Comparison of ENCODE assay signal across 9 mouse cellular contexts in genomic region chr2:60698155-60698554, GRCm38 (mm10). TPM values are rescaled to one million over a fixed set of nuclear protein-coding genes. Genes with fewer than 3 reads are reported as not detected.
DNase-seq lines count a peak whose midpoint lies in the region; ATAC-seq lines count a peak whose summit lies in the region.
"Had no signal": no experiment of that assay in that cellular context is flagged by ENCODE, and none has a peak within 500 bp of the region (broad histone marks: within the 10 kb centered on the region; RNA-seq: fewer than 3 reads in every experiment).

No protein-coding gene starts in this region.

- H3K4me2 ChIP-seq in neural tube, embryonic 15.5 days = no peak overlapping the region

- WGBS in neural tube, embryonic 15.5 days = 70% methylated on average over 1 of the region's 1 CpGs
- WGBS in limb, embryonic 10.5 days = 34% methylated on average over 1 of the region's 1 CpGs

- ATAC-seq in neural tube, embryonic 15.5 days (ENCODE audit: low FRiP score) = no peak
- no peak for ATAC-seq in granulocyte monocyte progenitor cell, adult 5-6 weeks (replicated peaks; ENCODE audit: poor library complexity, severe bottlenecking)

- H3K36me3 ChIP-seq in neural tube, embryonic 15.5 days = no peaks in the 10 kb centered on the region
- no peaks in the 10 kb centered on the region for H3K36me3 ChIP-seq in limb, embryonic 10.5 days

- H3K9ac ChIP-seq in neural tube, embryonic 15.5 days (replicated peaks) = no peak overlapping the region

- no peak overlapping the region for H3K27ac ChIP-seq in neural tube, embryonic 15.5 days (replicated peaks)
- peak overlapping the region; percentile 70 for H3K27ac ChIP-seq in limb, embryonic 10.5 days

- no peaks in the 10 kb centered on the region for H3K27me3 ChIP-seq in neural tube, embryonic 15.5 days (replicated peaks)
- H3K27me3 ChIP-seq in limb, embryonic 10.5 days (ENCODE audit: low read depth, poor library complexity, severe bottlenecking) = no peaks in the 10 kb centered on the region

- DNase-seq in neural tube, embryonic 10.5 days (ENCODE audit: extremely low spot score, low spot score) = peak; percentile 26
- peak; percentile 67 to 73 for DNase-seq in heart, adult 9 months (ENCODE audit: low spot score in 2 of 2)
- no peak for DNase-seq in limb, embryonic 10.5 days (ENCODE audit: low spot score)
- peak; percentile 83 for DNase-seq in yolk sac, embryonic 10.5 days (ENCODE audit: low spot score)
- no peak for DNase-seq in right cerebral cortex, postnatal 14 days
- DNase-seq in B cell, adult 2 months = no peak

- H3K4me1 ChIP-seq in neural tube, embryonic 15.5 days = peaks cover 28% of the 10 kb centered on the region
- H3K4me1 ChIP-seq in limb, embryonic 10.5 days = peaks cover 42% of the 10 kb centered on the region

- no peak overlapping the region for H3K4me3 ChIP-seq in neural tube, embryonic 15.5 days (replicated peaks)
- no peak overlapping the region for H3K4me3 ChIP-seq in limb, embryonic 10.5 days

- no peaks in the 10 kb centered on the region for H3K9me3 ChIP-seq in neural tube, embryonic 15.5 days (replicated peaks)
- H3K9me3 ChIP-seq in limb, embryonic 10.5 days (replicated peaks) = no peaks in the 10 kb centered on the region

RNA-seq across cellular contexts. Expression of gene Itgb6, which starts 24.3 kb away (rescaled TPM):
- polyA plus RNA-seq in neural tube, embryonic 15.5 days (2015; fragmentation: Nextera tagmentation; extraction: Ambion mirVana) = 0.31 and 0.84 TPM in 2 replicates
- 0.05 and 0.20 TPM in 2 replicates for polyA plus RNA-seq in limb, embryonic 10.5 days (2016; fragmentation: Nextera tagmentation; extraction: Ambion mirVana)
- 0.53 TPM in 1 of 2 replicates, not detected in the other for total RNA-seq in granulocyte monocyte progenitor cell, adult 5-6 weeks (2014; fragmentation: Nextera tagmentation)
- total RNA-seq in granulocyte monocyte progenitor cell, adult 5-6 weeks (2017) = not detected in 2 replicates
- polyA plus RNA-seq: midbrain, embryonic 16.5 days had no signal

Comparison
In these comparisons a context has a peak if more than half of its experiments do, and no peak if none do; other contexts are left out.
1. DNase-seq: peak in neural tube, embryonic 10.5 days (single experiment), heart, adult 9 months (2 of 2) and yolk sac, embryonic 10.5 days (single experiment); none in limb, embryonic 10.5 days (single experiment), right cerebral cortex, postnatal 14 days (single experiment) and B cell, adult 2 months (0 of 2).